Mouse (Mus musculus) ES-Bruce4 (cell line): ENCODE measurements around the gene Vps50.

ENCODE experiments used
- CTCF ChIP-seq: IDR thresholded peaks from one replicate; pipeline ENCODE4 v1.8.1; 2011; ENCODE audit warnings: low read depth, low read length
- EP300 ChIP-seq: IDR thresholded peaks from 2 replicates; pipeline ENCODE4 v1.6.1; 2011; ENCODE audit warnings: low read depth, low read length; ENCODE audit not compliant: insufficient read depth
- POLR2A ChIP-seq: IDR thresholded peaks from one replicate; pipeline ENCODE4 v1.8.1; 2011; ENCODE audit warnings: low read length; ENCODE audit not compliant: insufficient read depth

- no peak for TF ChIP-seq POLR2A
- TF ChIP-seq CTCF = no peak
- TF ChIP-seq EP300 = no peak
These were observed 50.8 kb downstream of the Vps50 start for GRCm38 (mm10) chr6:3548959-3549358.
